Mouse (Mus musculus) central nervous system, embryonic 11.5 days (tissue): Measurements from ENCODE around the gene Ube2d3. TPM values are rescaled to one million over a fixed set of nuclear protein-coding genes. Genes with fewer than 3 reads are reported as not detected.

Experiments
- polyA plus RNA-seq: library from polyadenylated mRNA; depleted of rRNA; stranded (reverse); fragments of >200 nt; gene quantifications from 2 replicates; pipeline ENCODE4 v1.2.3, GENCODE M21; 2012; rRNA removed

Gene Ube2d3
- 326 and 353 TPM in 2 replicates for polyA plus RNA-seq

DNA sequence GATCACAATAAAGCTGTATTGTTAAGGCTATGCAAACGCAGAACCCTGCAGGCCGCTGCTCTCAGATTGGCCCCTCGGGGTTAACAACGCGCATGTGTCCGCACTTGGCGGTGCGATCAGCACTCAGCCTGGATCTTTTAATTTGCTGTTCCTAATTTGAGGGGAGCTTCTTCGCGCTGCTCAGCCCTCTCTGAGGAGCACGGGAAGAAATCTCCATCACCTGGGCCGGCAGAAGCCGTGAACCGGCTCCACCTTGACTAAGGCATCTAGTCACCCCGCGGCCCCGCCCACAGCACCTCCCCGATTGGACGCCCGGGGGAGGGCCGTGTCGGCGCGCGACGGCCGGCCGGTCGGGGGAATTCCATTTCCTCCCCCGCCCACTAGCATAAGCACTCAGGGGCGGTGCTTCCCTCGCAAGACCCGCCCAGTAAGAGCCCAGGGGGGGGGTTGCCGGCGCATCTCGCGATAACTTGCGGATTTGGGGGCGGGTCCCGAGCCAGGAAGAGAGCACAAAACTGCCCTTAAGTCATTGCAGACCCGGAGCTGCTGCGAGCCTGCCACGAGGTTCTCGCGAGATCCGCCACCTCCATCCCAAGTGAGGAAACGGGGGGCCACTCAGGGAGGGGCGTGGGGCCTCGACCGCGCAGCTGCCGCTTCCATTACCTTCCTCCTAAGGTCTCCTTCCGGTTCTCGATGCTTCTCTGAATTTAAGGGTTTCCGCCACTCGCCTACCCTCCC lies at the start of gene Ube2d3:
Gene Ube2d3, plus strand, starts transcription at position 392 of the 738 bp plus-strand sequence.

DNA sequence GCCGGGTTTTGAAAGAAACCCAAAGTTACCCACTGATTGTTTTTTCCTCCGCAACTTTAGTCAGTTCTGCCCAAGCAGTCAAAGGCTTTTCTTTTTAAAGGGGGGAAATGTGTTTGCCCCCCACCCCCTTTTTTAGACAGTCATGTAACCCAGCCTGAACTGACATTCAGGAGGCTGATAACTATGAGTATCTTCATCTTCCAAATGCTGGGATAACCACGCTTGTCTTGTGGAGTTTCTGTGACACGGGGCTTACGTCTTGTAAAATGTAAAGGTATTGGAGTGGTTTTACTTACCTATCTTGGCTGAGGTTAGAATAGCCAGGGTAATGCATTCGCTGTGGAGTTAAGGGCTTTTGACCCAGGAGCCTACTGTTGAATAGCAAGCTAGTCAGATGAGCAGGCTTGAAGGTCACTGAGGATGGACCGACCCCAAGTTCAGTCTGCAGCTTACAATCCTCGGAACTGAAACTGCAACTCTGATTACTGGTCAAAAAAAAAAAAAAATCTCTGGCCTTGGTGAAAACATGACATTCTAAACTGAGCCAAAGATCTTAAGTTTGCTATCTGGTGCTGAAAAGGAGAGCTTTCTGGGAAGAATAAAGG lies 14.2 kb upstream of the Ube2d3 start, which contains the start of gene Cisd2:
Gene Cisd2, minus strand, starts transcription at position 318 of the 605 bp plus-strand sequence.

DNA sequence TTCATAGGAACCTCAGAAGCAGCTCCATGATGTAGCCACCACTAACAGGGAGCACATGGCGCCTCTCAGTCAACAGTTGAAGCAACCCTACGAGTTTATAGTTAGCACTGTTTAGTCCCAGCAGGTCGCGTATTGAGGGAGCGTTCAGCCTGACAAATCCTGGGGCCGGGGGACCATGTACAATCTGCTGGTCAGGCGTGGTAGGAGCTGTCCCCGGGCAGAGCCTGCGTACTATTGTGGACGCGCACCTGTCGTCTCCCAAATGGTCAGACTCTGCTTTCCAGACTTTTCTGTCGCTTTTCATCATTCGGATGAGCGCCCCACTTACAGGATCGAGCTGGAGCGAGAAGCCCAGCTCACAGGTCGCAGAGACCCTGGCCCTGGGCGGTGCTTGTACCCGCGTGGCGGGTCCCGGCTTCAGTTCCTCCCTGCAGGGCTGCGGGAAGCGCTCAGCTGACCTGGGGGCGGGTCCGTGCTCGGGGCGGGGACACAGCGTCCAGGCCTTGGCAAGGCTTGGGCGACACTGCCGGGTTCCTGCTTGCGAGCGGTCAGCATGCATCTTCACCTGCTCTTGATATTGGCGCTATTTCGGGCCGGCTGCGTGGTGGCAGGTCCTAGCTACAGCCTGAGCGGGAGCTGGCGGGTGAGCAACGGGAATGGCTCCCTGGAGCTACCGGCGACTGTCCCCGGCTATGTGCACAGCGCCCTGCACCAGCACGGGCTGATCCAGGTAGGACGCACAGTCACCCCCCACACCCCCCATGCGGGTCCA lies 47.4 kb downstream of the Ube2d3 start, which contains the start of gene Manba:
Gene Manba, plus strand, starts transcription at position 484 of the 772 bp plus-strand sequence.

Other genes starting within 250 kb of the Ube2d3 start
- 50.4 and 74.6 TPM in 2 replicates for gene Cenpe, start 225.6 kb upstream of the Ube2d3 start, polyA plus RNA-seq
- 3.4 and 6.8 TPM in 2 replicates for gene Bdh2, start 156.9 kb upstream of the Ube2d3 start, polyA plus RNA-seq
- gene Slc9b2, start 130.4 kb upstream of the Ube2d3 start, polyA plus RNA-seq, result 2.6 and 3.0 TPM in 2 replicates
- gene Slc9b1, start 90.1 kb upstream of the Ube2d3 start, polyA plus RNA-seq, result 0.24 and 0.31 TPM in 2 replicates
- gene Cisd2, start 14.2 kb upstream of the Ube2d3 start, polyA plus RNA-seq, result 39.5 and 58.2 TPM in 2 replicates
- gene Manba, start 47.5 kb downstream of the Ube2d3 start, polyA plus RNA-seq, result 2.3 and 5.5 TPM in 2 replicates